Mouse (Mus musculus): ENCODE data around the gene Mblac2.

DNA sequence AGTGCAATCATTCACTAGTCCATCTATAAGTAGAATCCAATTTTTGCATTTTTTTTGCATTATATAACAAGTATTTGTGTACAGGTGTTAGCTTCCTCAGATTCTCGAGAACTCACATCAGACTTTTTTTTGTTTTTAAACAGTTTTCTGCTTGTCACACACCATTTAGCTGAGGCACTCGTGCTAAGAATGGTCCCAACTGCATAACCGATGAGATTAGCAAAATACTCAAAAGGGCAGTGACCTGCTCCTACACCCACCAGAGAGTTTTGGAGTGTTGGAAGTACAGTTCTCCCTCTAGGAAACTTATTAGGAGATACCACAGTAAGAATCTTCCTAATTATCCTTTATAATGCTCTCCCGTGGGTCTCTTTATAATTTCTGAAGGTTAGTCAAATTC is 1.3 kb upstream of the Mblac2 start:
- TF ChIP-seq POLR2A (IDR thresholded peaks at IDR 0.05; ENCODE audit: low read depth, low read length): no peak
- TF ChIP-seq CTCF (conservative IDR thresholded peaks at IDR 0.05 in 1 of 2, IDR thresholded peaks at IDR 0.05 in 1 of 2; ENCODE audit: low read depth in 2 of 2, low read length in 2 of 2): no peak
- TF ChIP-seq ZNF384 (IDR thresholded peaks at IDR 0.05; ENCODE audit: low read depth, low read length): no peak
- TF ChIP-seq ZC3H11A (IDR thresholded peaks at IDR 0.05; ENCODE audit: low read depth, low read length): no peak
